Mouse (Mus musculus) E14TG2a.4 (cell line): ENCODE data around the gene Snx21.
A peak's percentile ranks its signal among the peaks of the same experiment; 100 is the strongest.

Experiments
- H3K27me3 ChIP-seq: 2 replicates; pipeline ENCODE4 v1.6.1; 2014; ENCODE audit warnings: low read length, control low read depth; ENCODE audit not compliant: insufficient read depth
- H3K36me3 ChIP-seq: 2 replicates; pipeline ENCODE4 v1.6.1; 2014; ENCODE audit warnings: low read length, control low read depth; ENCODE audit not compliant: insufficient read depth
- H3K4me1 ChIP-seq: replicated peaks from 2 replicates; pipeline ENCODE4 v1.6.1; 2014; ENCODE audit warnings: low read depth, low read length, control low read depth
- H3K4me3 ChIP-seq: replicated peaks from 2 replicates; pipeline ENCODE4 v1.5.1; 2014; ENCODE audit warnings: mild to moderate bottlenecking, low read length
- H3K9me3 ChIP-seq: 2 replicates; pipeline ENCODE4 v1.6.1; 2014; ENCODE audit warnings: low read length, control low read depth
- CTCF ChIP-seq: conservative IDR thresholded peaks from 2 replicates; pipeline ENCODE4 v1.5.1; 2014; ENCODE audit warnings: low read length
- NANOG ChIP-seq: IDR thresholded peaks from 2 replicates; pipeline ENCODE4 v1.6.1; 2014; ENCODE audit warnings: borderline replicate concordance, low read length, mixed read lengths
- POU5F1 ChIP-seq: IDR thresholded peaks from 2 replicates; pipeline ENCODE4 v1.6.1; 2014; ENCODE audit warnings: low read length, borderline replicate concordance

Snx21 gene

DNA sequence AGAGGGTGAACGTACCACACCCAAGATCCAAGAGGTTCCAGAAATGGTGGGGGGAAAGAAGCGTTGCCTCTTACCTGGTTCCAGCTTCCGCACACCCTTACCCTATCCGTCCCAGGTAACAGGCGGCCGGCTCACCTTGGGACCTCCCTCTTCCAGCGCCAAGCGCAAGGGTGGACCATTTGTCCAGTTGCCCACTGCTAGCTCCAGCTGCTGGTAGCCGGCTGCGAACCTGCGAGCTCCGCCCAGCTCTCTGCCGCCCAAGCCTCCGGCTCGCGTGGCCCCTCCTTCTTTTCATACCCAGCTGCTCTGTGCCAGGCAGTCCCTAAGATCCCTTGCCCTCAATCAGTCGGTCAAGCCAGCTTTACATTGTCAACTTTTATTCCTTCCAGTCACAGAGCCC is 8.8 kb upstream of the Snx21 start:
- peaks cover 48% of the 10 kb centered on the region for H3K4me1 ChIP-seq
- TF ChIP-seq POU5F1 (no peak), NANOG (no peak)
- peak overlapping the region; percentile 64 for H3K4me3 ChIP-seq
- peaks cover 43% of the 10 kb centered on the region for H3K27me3 ChIP-seq
- H3K9me3 ChIP-seq = no peaks in the 10 kb centered on the region
- H3K36me3 ChIP-seq = peaks cover 25% of the 10 kb centered on the region

DNA sequence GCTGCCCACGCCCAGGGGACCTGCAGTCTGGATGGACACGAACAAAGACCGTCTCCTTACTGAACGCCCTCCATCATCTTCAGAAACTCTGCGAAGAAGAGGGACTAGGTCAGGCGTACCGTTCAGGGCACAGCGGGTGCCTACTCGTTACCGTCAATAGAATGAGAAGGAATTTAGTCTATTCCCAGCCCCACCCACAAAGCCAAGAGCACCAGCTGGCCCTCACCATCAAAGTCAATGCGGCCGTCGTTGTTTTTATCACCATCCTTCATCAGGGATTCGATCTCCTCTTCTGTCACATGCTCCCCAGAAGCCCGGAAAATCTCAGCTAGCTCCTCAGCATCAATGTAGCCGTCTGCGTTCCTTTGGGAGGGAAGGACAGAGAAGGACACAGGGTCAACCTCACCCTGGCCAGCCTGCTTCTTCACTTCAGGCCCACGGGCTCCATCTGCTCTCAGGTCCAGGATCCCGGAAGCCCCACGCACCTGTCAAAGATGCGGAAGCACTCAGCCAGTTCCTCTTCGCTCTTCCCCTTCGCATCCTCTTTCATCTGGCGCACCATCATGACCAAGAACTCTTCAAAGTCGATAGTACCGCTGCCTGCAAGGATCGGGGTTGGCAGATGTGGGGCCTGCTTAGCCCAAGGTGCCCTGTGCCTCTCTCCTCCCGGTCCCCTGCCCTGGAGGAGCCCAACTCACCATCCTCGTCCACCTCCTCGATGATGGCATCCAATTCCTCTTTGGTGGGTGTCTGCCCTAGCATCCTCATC is 8.2 kb upstream of the Snx21 start:
- Histone ChIP-seq H3K36me3 (peaks cover 19% of the 10 kb centered on the region), H3K4me3 (peak overlapping the region; percentile 64), H3K4me1 (peaks cover 42% of the 10 kb centered on the region), H3K27me3 (peaks cover 43% of the 10 kb centered on the region), H3K9me3 (no peaks in the 10 kb centered on the region)
- TF ChIP-seq POU5F1 = no peak
- TF ChIP-seq CTCF = no peak
- no peak for TF ChIP-seq NANOG

DNA sequence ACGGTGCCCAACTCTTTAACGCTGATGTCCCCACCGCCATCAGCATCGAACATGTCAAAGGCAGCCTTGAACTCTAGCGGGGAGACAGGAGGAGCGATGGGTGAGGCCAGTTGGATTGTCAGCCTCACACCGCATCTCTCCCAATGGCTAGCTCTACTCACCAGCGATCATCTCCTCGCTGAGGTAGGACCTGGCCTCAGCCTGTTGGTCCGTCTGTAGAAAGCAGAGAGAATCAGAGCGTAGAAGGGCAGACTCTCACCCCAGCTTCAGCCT is 7.7 kb upstream of the Snx21 start:
- H3K4me3 ChIP-seq = 0 out of 2 replicates have a peak overlapping the region, but pooled peaks have one; percentile 64

DNA sequence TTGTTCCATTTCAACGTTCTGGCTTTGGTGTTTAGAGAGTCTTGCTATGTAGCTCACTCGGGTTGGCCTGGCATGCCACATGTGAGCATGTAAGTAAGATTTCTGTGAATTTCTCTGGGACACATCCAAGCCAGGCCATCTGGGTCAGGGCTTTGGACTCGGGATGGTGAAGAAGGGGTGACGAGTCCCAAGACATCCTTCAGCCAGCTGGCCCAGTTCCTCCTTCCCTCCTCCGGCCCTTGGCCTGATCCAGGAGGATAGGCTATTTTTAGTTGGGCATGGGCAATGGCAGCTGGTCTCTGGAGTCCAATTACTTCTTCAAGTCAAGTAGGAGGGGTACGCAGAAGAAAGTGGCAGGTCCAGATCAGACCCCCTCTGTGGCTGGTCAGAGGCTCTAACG is 6.8 kb upstream of the Snx21 start:
- Histone ChIP-seq H3K9me3 (no peaks in the 10 kb centered on the region), H3K27me3 (peaks cover 46% of the 10 kb centered on the region), H3K4me3 (no peak overlapping the region), H3K36me3 (peaks cover 5% of the 10 kb centered on the region; the same call in 1 of the 2 replicates), H3K4me1 (peaks cover 28% of the 10 kb centered on the region)
- TF ChIP-seq NANOG (no peak), CTCF (no peak), POU5F1 (no peak)

More for the DNA sequence above, 7.7 kb upstream of the Snx21 start:
- peaks cover 37% of the 10 kb centered on the region for H3K4me1 ChIP-seq
- no peaks in the 10 kb centered on the region for H3K9me3 ChIP-seq
- TF ChIP-seq NANOG (no peak), POU5F1 (no peak)
- peaks cover 14% of the 10 kb centered on the region for H3K36me3 ChIP-seq
- H3K27me3 ChIP-seq = peaks cover 46% of the 10 kb centered on the region

DNA sequence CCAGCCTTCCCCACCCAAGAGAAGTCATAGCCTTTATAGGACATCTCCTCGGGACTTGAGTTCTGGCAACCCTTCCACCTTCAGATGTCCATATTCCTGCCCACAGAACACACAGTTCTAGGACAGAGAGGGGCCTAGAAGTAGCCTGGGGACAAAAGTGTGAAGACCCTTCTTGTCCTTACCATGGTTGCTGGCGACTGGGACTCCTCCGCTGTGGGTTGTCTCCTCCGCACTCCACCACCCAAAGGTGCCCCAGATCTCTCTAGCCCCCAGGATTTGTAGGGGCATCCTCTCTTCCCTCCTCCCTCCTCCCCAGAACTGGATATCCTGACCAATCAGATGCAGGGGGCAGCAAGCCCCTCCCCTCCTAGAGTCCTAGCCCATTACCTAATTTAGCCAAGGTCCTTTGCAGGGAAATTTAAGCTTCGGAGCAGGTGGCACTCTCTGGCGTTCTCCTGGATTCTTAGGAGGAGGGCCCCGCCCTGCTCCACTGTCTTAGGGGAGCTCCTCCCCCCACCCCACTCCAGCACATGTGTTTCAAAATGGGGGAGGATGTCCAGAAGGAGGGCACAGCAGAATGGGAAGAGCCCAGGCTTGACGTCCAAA is 6.0 kb upstream of the Snx21 start, which contains the start of gene Tnnc2:
Tnnc2 (minus strand) TSS at position 487 of the 606 bp plus-strand sequence.
- no peak within 1 kb of the TSS for H3K4me3 ChIP-seq
- peaks cover 46% of the 10 kb centered on the region for H3K27me3 ChIP-seq
- TF ChIP-seq CTCF (no peak), POU5F1 (no peak), NANOG (no peak)
- no peaks in the 10 kb centered on the region for H3K36me3 ChIP-seq
- H3K9me3 ChIP-seq = no peaks in the 10 kb centered on the region
- H3K4me1 ChIP-seq = peaks cover 26% of the 10 kb centered on the region

DNA sequence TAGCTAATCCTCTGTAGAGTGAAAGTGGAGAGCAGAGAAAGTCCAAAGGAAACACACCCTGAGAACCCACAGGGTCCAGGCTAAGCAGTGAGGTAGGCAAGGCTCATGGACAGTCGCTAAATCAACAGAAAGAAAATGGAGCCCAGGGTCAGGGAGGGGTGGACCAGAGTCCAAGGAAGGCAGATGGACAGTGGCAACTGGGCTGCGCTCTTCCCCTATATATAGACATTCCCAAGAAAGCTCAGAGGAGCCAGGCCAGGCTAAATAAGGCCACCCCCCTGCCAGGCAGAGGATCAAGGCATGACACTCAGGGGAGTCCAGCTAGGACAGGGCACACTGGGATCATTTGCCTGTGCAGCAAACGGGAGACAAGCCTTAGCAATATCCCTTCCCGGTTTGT is 3.7 kb upstream of the Snx21 start:
- peaks cover 46% of the 10 kb centered on the region for H3K27me3 ChIP-seq
- TF ChIP-seq POU5F1 (no peak), NANOG (no peak), CTCF (no peak)
- no peaks in the 10 kb centered on the region for H3K9me3 ChIP-seq
- H3K4me1 ChIP-seq = peaks cover 36% of the 10 kb centered on the region
- H3K36me3 ChIP-seq = no peaks in the 10 kb centered on the region
- H3K4me3 ChIP-seq = no peak overlapping the region

DNA sequence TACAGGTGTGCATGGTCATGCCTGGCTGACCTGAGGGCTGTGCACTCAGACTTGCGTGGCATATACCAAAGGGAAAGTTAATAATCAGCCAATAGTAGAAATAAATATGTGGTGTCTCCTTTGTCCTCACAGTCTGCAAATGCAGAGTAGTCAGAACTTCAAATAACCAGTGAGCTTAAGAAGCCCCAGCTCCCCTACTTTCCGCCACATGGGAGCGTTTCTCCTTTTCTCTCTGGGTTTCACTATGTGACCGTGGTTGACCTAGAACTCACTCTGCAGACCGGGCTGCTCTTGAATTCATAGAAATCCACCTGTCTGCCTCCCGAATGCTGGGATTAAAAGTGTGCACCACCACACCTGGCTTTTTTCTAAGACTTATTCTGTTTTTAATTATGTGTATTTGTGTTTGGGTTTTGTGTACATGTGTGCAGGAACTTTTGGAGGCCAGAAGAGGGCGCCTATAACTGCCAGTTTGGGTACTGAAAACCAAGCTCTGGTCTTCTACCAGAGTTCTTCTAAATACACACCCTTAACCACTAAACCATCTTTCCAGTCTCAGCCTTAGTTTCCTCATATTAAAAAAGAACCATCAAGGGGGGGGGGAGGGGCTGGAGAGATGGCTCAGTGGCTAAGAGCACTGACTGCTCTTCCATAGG is 1.6 kb upstream of the Snx21 start:
- no peaks in the 10 kb centered on the region for H3K9me3 ChIP-seq
- TF ChIP-seq CTCF (peak; percentile 63), POU5F1 (no peak)
- peaks cover 46% of the 10 kb centered on the region for H3K4me1 ChIP-seq
- no peak overlapping the region for H3K4me3 ChIP-seq
- peaks cover 7% of the 10 kb centered on the region for H3K36me3 ChIP-seq
- H3K27me3 ChIP-seq = peaks cover 26% of the 10 kb centered on the region

DNA sequence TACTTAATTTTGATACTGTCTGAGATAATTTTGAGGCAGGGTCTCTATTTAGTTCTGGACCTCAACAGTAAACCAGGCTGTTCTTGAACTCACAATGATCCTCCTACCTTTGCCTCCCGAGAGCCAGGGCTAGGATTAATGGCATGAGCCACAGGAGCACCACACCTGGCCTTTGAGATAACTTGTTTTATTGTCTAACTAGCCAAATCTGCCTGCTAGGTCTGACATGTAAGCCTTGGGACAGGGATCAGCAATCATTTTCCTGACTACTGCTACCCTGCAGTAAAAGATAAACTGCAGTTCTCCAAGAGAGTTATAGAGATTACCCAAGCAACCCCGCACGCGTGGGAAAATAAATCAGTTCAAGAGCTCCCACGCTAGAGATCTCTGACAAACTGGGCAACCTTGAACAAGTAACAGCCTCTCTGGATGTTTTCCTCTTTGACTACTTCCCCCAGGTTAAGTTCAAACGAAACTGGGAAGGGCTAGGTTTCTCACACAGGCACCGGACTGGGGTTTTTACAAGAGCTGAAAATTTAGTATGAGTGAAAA is 678 bp upstream of the Snx21 start:
- Histone ChIP-seq H3K9me3 (no peaks in the 10 kb centered on the region), H3K4me3 (peak overlapping the region; percentile 88), H3K27me3 (peaks cover 20% of the 10 kb centered on the region), H3K36me3 (peaks cover 9% of the 10 kb centered on the region), H3K4me1 (peaks cover 48% of the 10 kb centered on the region)
- no peak for TF ChIP-seq POU5F1
- TF ChIP-seq CTCF = no peak
- no peak for TF ChIP-seq NANOG
